Mouse (Mus musculus) mouse embryonic stem cell (cell line): ENCODE results near the gene Egfr.

Experiments
- in situ Hi-C, 2 experiments: fragments of 300-500 bp; cut with MboI; formaldehyde crosslinking; loops; 1 replicate in 1 of 2; 3 replicates in 1 of 2; pipeline ENCODE4 v1.14.3; 2019 to 2020; ENCODE audit warnings: low sequenced_read_pairs in 2 of 2, low pct_unique_long_range_greater_than_20kb in 1 of 2, mixed read lengths in 1 of 2; ENCODE audit not compliant: unreplicated experiment in 1 of 2

Egfr gene

GRCm38 (mm10) chr11:16752007-16752348 lies at the start of gene Egfr:
Egfr (plus strand) TSS chr11:16752203.
- in situ Hi-C loops = loop anchor here in 1 of 2 experiments (25.0 kb wide), 1 partner anchor 215 kb away; no protein-coding TSS in a partner anchor

GRCm38 (mm10) chr11:16703221-16703620 lies 48.8 kb upstream of the Egfr start:
- in situ Hi-C loops = no loop called here

- in situ Hi-C loops = no loop called here
These were observed 16.8 kb upstream of the Egfr start for GRCm38 (mm10) chr11:16735083-16735644.

GRCm38 (mm10) chr11:16737323-16737722 lies 14.7 kb upstream of the Egfr start:
- in situ Hi-C loops = no loop called here

- in situ Hi-C loops = no loop called here
These were observed 13.3 kb upstream of the Egfr start for GRCm38 (mm10) chr11:16738691-16739090.

- in situ Hi-C loops = no loop called here
These were observed 12.8 kb upstream of the Egfr start for GRCm38 (mm10) chr11:16739155-16739554.

GRCm38 (mm10) chr11:16740691-16741611 lies 11.1 kb upstream of the Egfr start:
- in situ Hi-C loops = no loop called here

GRCm38 (mm10) chr11:16742251-16742650 lies 9.8 kb upstream of the Egfr start:
- in situ Hi-C loops = no loop called here

- in situ Hi-C loops = no loop called here
These were observed 9.2 kb upstream of the Egfr start for GRCm38 (mm10) chr11:16742821-16743220.

- in situ Hi-C loops = loop anchor here in 1 of 2 experiments (25.0 kb wide), 1 partner anchor 214 kb away; no protein-coding TSS in a partner anchor
These were observed 483 bp upstream of the Egfr start for GRCm38 (mm10) chr11:16751457-16751982.

GRCm38 (mm10) chr11:16752349-16753153 lies 548 bp downstream of the Egfr start:
- in situ Hi-C loops = loop anchor here in 1 of 2 experiments (25.0 kb wide), 1 partner anchor 215 kb away; no protein-coding TSS in a partner anchor

GRCm38 (mm10) chr11:16753154-16754040 lies 1.4 kb downstream of the Egfr start:
- in situ Hi-C loops = loop anchor here in 1 of 2 experiments (25.0 kb wide), 1 partner anchor 216 kb away; no protein-coding TSS in a partner anchor

GRCm38 (mm10) chr11:16759930-16760329 lies 7.9 kb downstream of the Egfr start:
- in situ Hi-C loops = loop anchor here in 1 of 2 experiments (25.0 kb wide), 1 partner anchor 223 kb away; no protein-coding TSS in a partner anchor

- in situ Hi-C loops = loop anchor here in 1 of 2 experiments (25.0 kb wide), 1 partner anchor 224 kb away; no protein-coding TSS in a partner anchor
These were observed 9.2 kb downstream of the Egfr start for GRCm38 (mm10) chr11:16761184-16761583.

- in situ Hi-C loops = loop anchor here in 1 of 2 experiments (25.0 kb wide), 1 partner anchor 229 kb away; no protein-coding TSS in a partner anchor
These were observed 14.2 kb downstream of the Egfr start for GRCm38 (mm10) chr11:16766038-16766815.

- in situ Hi-C loops = loop anchor here in 1 of 2 experiments (25.0 kb wide), 1 partner anchor 231 kb away; no protein-coding TSS in a partner anchor
These were observed 16.0 kb downstream of the Egfr start for GRCm38 (mm10) chr11:16767984-16768383.
